Mouse (Mus musculus): ENCODE data around the gene Edem3. TPM values are rescaled to one million over a fixed set of nuclear protein-coding genes. Genes with fewer than 3 reads are reported as not detected.

Gene Edem3
- total and polyA plus RNA-seq, 2 experiments from 2014 or later, result 10.8 to 28.4 TPM

DNA sequence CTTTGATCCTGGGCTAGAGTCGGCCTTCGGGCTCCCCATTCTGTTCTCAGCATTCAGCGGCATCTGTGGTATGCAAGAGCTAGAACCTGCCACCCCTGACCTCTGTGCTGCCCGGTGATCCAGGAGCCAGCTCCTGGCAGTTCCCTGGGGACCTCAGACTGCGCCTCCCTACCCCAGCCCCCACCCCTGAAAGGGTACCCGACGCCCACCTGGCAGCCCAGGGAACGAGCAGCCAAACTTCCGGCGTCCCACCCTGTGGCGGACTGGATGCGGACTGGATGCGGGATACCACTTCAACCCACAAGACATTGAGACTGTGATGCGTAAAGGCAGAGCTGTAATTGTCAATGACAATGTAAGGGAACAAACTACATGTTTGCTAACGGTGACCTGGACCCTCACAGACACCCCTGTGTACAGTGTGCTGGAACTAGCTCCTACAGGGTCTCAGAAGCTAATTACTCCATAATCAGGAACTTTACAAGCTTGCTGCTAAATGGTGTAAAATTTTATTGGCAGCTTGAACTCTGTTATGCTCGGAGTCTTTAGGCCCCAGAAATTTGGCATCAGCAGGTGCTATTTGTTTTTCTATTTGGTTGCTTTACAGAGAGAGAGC, 94.9 kb downstream of the Edem3 start:
- Histone ChIP-seq H3K4me3 (ENCODE audit: low read length) (no peak overlapping the region), H3K4me2 (ENCODE audit: low read depth, low read length) (no peak overlapping the region), H3K4me1 (ENCODE audit: insufficient read depth, low read length) (no peaks in the 10 kb centered on the region), H3K9ac (replicated peaks; ENCODE audit: low read length) (no peak overlapping the region), H3K9me3 (ENCODE audit: low read length) (no peaks in the 10 kb centered on the region), H3K27ac (no peak overlapping the region), H3K27me3 (ENCODE audit: insufficient read depth, low read length) (no peaks in the 10 kb centered on the region), H3K36me3 (ENCODE audit: insufficient read depth, low read length) (no peaks in the 10 kb centered on the region)
- TF ChIP-seq CTCF (IDR thresholded peaks at IDR 0.05; ENCODE audit: low read depth), result no peak
- ATAC-seq, result no peak
- DNase-seq (ENCODE audit: low spot score), result no peak
- 80% methylated on average over 16 of the region's 16 CpGs for WGBS

DNA sequence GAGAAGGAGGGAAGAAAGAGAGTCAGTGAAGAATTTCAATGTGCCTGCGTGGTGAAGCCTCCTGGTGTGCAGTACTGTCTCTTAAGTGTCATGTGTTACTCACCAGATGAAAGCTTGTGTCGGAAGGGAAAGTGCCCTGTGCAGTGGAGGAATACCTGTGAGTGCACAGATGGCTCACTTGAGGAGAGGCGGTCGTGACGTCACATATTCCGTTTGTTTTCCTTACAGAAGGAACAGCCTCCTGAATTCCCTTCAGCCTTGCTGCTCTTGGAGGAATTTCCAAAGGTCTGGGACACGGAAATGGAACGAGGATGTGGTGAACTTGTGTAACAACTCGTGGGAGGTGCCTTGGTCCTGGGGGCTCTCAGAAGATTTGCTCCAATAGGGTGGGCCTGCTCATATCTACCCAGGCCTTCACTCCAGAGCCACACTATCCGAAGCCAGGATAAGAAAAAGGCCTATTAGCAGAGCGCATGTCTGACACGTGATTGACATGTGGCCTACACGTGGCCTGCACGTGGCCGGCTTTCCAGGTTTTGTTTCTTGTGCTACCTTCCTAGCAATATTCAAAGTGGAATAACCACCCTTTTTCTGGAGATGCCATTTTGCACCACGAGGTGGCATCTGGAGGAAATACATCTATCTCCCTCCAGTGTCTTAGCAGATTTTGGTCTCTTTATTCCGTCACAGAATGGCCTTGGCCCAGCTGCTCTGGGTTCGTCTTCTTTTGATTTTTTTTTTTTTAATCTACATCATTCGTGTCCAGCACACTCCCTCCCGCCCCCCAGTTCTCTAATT, 96.1 kb downstream of the Edem3 start:
- TF ChIP-seq CTCF (IDR thresholded peaks at IDR 0.05; ENCODE audit: low read depth), result peak; percentile 55
- H3K27ac ChIP-seq, result no peak overlapping the region
- H3K27me3 ChIP-seq (ENCODE audit: insufficient read depth, low read length), result no peaks in the 10 kb centered on the region
- H3K9ac ChIP-seq (replicated peaks; ENCODE audit: low read length), result no peak overlapping the region
- no peak overlapping the region for H3K4me3 ChIP-seq (ENCODE audit: low read length)
- 0 out of 2 replicates have a peak, but pooled peaks have one; percentile 29 for ATAC-seq
- H3K4me1 ChIP-seq (ENCODE audit: insufficient read depth, low read length), result no peaks in the 10 kb centered on the region
- no peak overlapping the region for H3K4me2 ChIP-seq (ENCODE audit: low read depth, low read length)
- H3K36me3 ChIP-seq (ENCODE audit: insufficient read depth, low read length), result no peaks in the 10 kb centered on the region
- WGBS, result 81% methylated on average over 20 of the region's 20 CpGs
- no peaks in the 10 kb centered on the region for H3K9me3 ChIP-seq (ENCODE audit: low read length)
- DNase-seq (ENCODE audit: low spot score), result peak; percentile 45

DNA sequence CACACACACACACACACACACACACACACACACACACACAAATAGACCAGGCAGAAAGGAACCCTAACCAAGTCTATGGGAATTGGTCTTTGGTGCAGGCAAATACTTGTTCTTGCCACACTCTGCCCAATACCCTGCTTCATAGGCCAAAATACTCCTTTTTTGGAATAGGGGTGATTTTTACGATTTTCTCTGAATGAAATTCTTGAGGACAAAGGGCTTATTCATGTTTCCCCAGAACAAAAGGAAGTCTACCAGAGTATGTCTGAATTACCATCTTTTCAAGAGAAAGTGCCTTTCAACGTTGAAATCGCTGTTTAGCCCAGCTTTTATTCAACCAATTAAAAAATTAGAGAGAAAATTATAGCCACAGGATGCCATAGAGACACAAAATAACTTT, 96.8 kb downstream of the Edem3 start:
- H3K9me3 ChIP-seq (ENCODE audit: low read length), result no peaks in the 10 kb centered on the region
- DNase-seq (ENCODE audit: low spot score) (no peak), ATAC-seq (no peak)
- H3K36me3 ChIP-seq (ENCODE audit: insufficient read depth, low read length), result no peaks in the 10 kb centered on the region
- H3K9ac ChIP-seq (replicated peaks; ENCODE audit: low read length), result no peak overlapping the region
- no peak for TF ChIP-seq CTCF (IDR thresholded peaks at IDR 0.05; ENCODE audit: low read depth)
- no peaks in the 10 kb centered on the region for H3K4me1 ChIP-seq (ENCODE audit: insufficient read depth, low read length)
- no peak overlapping the region for H3K27ac ChIP-seq
- no peak overlapping the region for H3K4me3 ChIP-seq (ENCODE audit: low read length)
- WGBS, result 27% methylated on average over 3 of the region's 3 CpGs
- no peak overlapping the region for H3K4me2 ChIP-seq (ENCODE audit: low read depth, low read length)
- H3K27me3 ChIP-seq (ENCODE audit: insufficient read depth, low read length), result no peaks in the 10 kb centered on the region

DNA sequence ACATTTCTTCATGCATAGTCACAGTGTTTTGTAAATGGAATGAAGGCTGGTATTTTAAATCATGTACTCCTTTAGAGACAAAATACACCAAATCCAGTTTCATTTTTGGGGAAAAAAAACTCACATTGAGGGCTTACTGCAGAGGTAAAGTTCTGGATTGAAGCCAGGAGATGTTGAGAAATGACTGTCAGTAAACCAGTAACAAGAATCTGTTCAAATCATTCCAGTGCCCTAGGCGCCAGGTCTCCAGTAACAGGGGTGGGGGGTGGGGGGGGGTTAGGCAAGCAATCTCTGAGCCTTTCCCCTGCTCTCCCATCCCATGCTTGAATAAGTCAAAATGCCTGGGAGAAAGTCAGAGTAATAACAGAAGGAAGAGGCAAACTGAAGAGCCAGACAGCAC, 100.4 kb downstream of the Edem3 start:
- H3K4me3 ChIP-seq (ENCODE audit: low read length), result no peak overlapping the region
- TF ChIP-seq CTCF (IDR thresholded peaks at IDR 0.05; ENCODE audit: low read depth), result no peak

DNA sequence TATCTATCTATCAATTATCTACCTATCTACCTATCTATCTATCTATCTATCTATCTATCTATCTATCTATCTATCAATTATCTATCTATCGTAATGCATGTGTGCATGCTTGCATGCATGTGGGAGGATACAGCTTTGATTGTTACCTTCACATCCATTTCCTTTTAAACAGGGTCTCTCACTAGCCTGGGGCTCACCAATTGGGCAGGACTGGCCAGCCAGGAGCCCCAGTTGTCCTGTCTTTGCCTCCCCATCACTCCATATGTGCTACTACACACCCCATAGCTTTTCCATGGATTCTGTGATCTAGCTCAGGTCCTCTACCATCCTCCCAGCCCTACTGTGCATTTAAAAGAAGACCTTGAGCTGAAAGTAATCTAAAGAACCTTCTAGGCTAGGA, 103.3 kb downstream of the Edem3 start:
- no peaks in the 10 kb centered on the region for H3K4me1 ChIP-seq (ENCODE audit: insufficient read depth, low read length)
- 97% methylated on average over 1 of the region's 1 CpGs for whole genome bisulfite sequencing
- no peak for TF ChIP-seq CTCF (IDR thresholded peaks at IDR 0.05; ENCODE audit: low read depth)
- H3K4me3 ChIP-seq (ENCODE audit: low read length), result no peak overlapping the region
- no peak for ATAC-seq
- no peaks in the 10 kb centered on the region for H3K27me3 ChIP-seq (ENCODE audit: insufficient read depth, low read length)
- H3K36me3 ChIP-seq (ENCODE audit: insufficient read depth, low read length), result no peaks in the 10 kb centered on the region
- no peak overlapping the region for H3K9ac ChIP-seq (replicated peaks; ENCODE audit: low read length)
- no peaks in the 10 kb centered on the region for H3K9me3 ChIP-seq (ENCODE audit: low read length)
- no peak overlapping the region for H3K27ac ChIP-seq
- DNase-seq (ENCODE audit: low spot score), result no peak
- no peak overlapping the region for H3K4me2 ChIP-seq (ENCODE audit: low read depth, low read length)

More for the DNA sequence above, 100.4 kb downstream of the Edem3 start:
- Histone ChIP-seq H3K36me3 (ENCODE audit: insufficient read depth, low read length) (no peaks in the 10 kb centered on the region), H3K4me1 (ENCODE audit: insufficient read depth, low read length) (no peaks in the 10 kb centered on the region), H3K27me3 (ENCODE audit: insufficient read depth, low read length) (no peaks in the 10 kb centered on the region), H3K9ac (replicated peaks; ENCODE audit: low read length) (no peak overlapping the region), H3K4me2 (ENCODE audit: low read depth, low read length) (no peak overlapping the region), H3K27ac (no peak overlapping the region), H3K9me3 (ENCODE audit: low read length) (no peaks in the 10 kb centered on the region)
- ATAC-seq (no peak), DNase-seq (ENCODE audit: low spot score) (no peak)
- WGBS, result 76% methylated on average over 1 of the region's 1 CpGs

DNA sequence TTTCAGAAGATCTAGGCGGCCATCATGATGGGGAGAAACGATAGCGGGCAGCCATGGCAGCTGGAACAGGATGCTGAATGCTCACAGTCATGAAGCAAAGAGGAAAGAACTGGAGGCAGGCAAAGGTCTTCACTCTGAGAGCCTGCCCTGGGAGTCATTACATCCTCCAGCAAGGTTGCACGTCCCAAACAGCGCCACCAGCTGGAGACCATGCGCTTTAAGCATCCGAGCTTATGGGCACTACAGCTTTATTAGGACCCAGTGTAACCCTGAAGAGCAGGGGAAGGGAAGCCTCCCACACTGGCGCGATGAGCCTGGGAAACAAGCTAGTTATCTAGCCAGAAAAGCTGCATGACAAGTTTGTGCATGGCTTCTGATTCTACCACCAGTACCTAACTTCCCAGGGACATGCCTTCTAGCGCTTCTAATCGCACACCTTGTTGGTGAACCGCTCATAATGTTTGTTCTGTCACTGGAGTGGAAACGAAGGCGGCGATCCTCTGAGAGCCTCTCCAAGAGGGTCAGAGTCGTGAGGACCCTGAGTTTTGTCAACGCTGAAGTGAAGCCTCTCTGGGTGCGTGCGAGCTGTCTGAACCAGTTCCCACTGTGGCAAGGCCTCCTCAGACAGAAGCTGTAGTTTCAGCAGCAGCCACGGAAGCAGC, 106.3 kb downstream of the Edem3 start:
- Histone ChIP-seq H3K9ac (replicated peaks; ENCODE audit: low read length) (no peak overlapping the region), H3K4me1 (ENCODE audit: insufficient read depth, low read length) (no peaks in the 10 kb centered on the region), H3K36me3 (ENCODE audit: insufficient read depth, low read length) (no peaks in the 10 kb centered on the region), H3K27me3 (ENCODE audit: insufficient read depth, low read length) (no peaks in the 10 kb centered on the region), H3K9me3 (ENCODE audit: low read length) (no peaks in the 10 kb centered on the region), H3K27ac (no peak overlapping the region), H3K4me2 (ENCODE audit: low read depth, low read length) (no peak overlapping the region), H3K4me3 (ENCODE audit: low read length) (no peak overlapping the region)
- TF ChIP-seq CTCF (IDR thresholded peaks at IDR 0.05; ENCODE audit: low read depth), result peak; percentile 35
- 69% methylated on average over 20 of the region's 20 CpGs for WGBS
- DNase-seq (ENCODE audit: low spot score) (no peak), ATAC-seq (no peak)

Measured in hindbrain, postnatal 0 days (tissue).